Mouse (Mus musculus): ENCODE results near the gene Eps8. TPM values are rescaled to one million over a fixed set of nuclear protein-coding genes. Genes with fewer than 3 reads are reported as not detected.
A peak's percentile ranks its signal among the peaks of the same experiment; 100 is the strongest.

The Eps8 gene
- polyA plus RNA-seq, 1 experiment from 2014 or later: 45.1 TPM

- ATAC-seq (replicated peaks; ENCODE audit: low FRiP score, low read depth): no peak
- H3K9ac ChIP-seq (ENCODE audit: low read depth, low read length): no peak overlapping the region
- no peaks in the 10 kb centered on the region; the same call in 1 of the 2 replicates for H3K4me1 ChIP-seq (replicated peaks; ENCODE audit: insufficient read depth, low read length)
- no peaks in the 10 kb centered on the region for H3K36me3 ChIP-seq (ENCODE audit: insufficient read depth, low read length)
- no peak for TF ChIP-seq CTCF (IDR thresholded peaks at IDR 0.05; ENCODE audit: low read depth)
- H3K9me3 ChIP-seq (replicated peaks; ENCODE audit: low read length): no peaks in the 10 kb centered on the region
- no peak overlapping the region for H3K4me3 ChIP-seq (replicated peaks; ENCODE audit: low read depth, low read length)
- DNase-seq (ENCODE audit: low spot score): no peak
- no peak overlapping the region for H3K4me2 ChIP-seq (ENCODE audit: low read length)
- H3K27me3 ChIP-seq (ENCODE audit: insufficient read depth, low read length): no peaks in the 10 kb centered on the region
- WGBS: 64% methylated on average over 5 of the region's 5 CpGs
- H3K27ac ChIP-seq: no peak overlapping the region
Measured at GRCm38 (mm10) chr6:137644893-137645292, 9.8 kb downstream of the Eps8 start.

DNA sequence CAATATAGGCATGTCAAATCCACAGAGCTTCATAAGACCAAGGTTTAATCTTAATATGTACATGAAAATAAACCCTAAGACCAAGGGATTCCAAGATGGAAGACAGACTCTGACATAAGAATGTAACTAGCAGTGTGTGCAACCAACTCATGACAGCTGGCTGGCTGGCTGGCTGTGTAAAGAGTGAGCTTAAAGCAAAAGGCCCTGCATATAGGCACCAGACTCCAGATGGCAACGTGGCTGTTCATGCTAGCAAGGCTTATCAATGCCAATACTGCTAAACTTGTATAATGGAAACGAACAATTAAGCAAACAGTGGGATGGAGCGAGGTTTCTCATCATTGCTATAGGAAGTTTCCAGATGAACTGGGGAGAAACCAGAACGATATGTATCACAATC, 10.9 kb downstream of the Eps8 start:
- no peak for DNase-seq (ENCODE audit: low spot score)
- Histone ChIP-seq H3K4me2 (ENCODE audit: low read length) (no peak overlapping the region), H3K36me3 (ENCODE audit: insufficient read depth, low read length) (no peaks in the 10 kb centered on the region), H3K9ac (ENCODE audit: low read depth, low read length) (no peak overlapping the region), H3K27ac (no peak overlapping the region), H3K4me3 (replicated peaks; ENCODE audit: low read depth, low read length) (no peak overlapping the region), H3K4me1 (replicated peaks; ENCODE audit: insufficient read depth, low read length) (no peaks in the 10 kb centered on the region), H3K27me3 (ENCODE audit: insufficient read depth, low read length) (no peaks in the 10 kb centered on the region), H3K9me3 (replicated peaks; ENCODE audit: low read length) (no peaks in the 10 kb centered on the region)
- 83% methylated on average over 4 of the region's 4 CpGs for WGBS
- no peak for TF ChIP-seq CTCF (IDR thresholded peaks at IDR 0.05; ENCODE audit: low read depth)
- ATAC-seq (replicated peaks; ENCODE audit: low FRiP score, low read depth): no peak

GRCm38 (mm10) chr6:137641642-137642041, 13.0 kb downstream of the Eps8 start:
- H3K36me3 ChIP-seq (ENCODE audit: insufficient read depth, low read length): no peaks in the 10 kb centered on the region
- H3K27me3 ChIP-seq (ENCODE audit: insufficient read depth, low read length): no peaks in the 10 kb centered on the region
- no peak overlapping the region for H3K4me3 ChIP-seq (replicated peaks; ENCODE audit: low read depth, low read length)
- DNase-seq (ENCODE audit: low spot score) (no peak), ATAC-seq (replicated peaks; ENCODE audit: low FRiP score, low read depth) (no peak)
- H3K27ac ChIP-seq: no peak overlapping the region
- H3K9me3 ChIP-seq (replicated peaks; ENCODE audit: low read length): no peaks in the 10 kb centered on the region
- WGBS: 89% methylated on average over 1 of the region's 1 CpGs
- H3K9ac ChIP-seq (ENCODE audit: low read depth, low read length): no peak overlapping the region
- no peak for TF ChIP-seq CTCF (IDR thresholded peaks at IDR 0.05; ENCODE audit: low read depth)
- H3K4me1 ChIP-seq (replicated peaks; ENCODE audit: insufficient read depth, low read length): no peaks in the 10 kb centered on the region
- H3K4me2 ChIP-seq (ENCODE audit: low read length): no peak overlapping the region

- Histone ChIP-seq H3K36me3 (ENCODE audit: insufficient read depth, low read length) (no peaks in the 10 kb centered on the region), H3K9ac (ENCODE audit: low read depth, low read length) (no peak overlapping the region), H3K4me3 (replicated peaks; ENCODE audit: low read depth, low read length) (no peak overlapping the region), H3K27me3 (ENCODE audit: insufficient read depth, low read length) (no peaks in the 10 kb centered on the region), H3K9me3 (replicated peaks; ENCODE audit: low read length) (no peaks in the 10 kb centered on the region), H3K27ac (no peak overlapping the region), H3K4me2 (ENCODE audit: low read length) (no peak overlapping the region), H3K4me1 (replicated peaks; ENCODE audit: insufficient read depth, low read length) (no peaks in the 10 kb centered on the region)
- TF ChIP-seq CTCF (IDR thresholded peaks at IDR 0.05; ENCODE audit: low read depth): no peak
- no peak for ATAC-seq (replicated peaks; ENCODE audit: low FRiP score, low read depth)
- no peak for DNase-seq (ENCODE audit: low spot score)
- 81% methylated on average over 11 of the region's 11 CpGs for WGBS
Measured at GRCm38 (mm10) chr6:137638834-137639567, 15.7 kb downstream of the Eps8 start.

GRCm38 (mm10) chr6:137637443-137637842, 17.2 kb downstream of the Eps8 start:
- DNase-seq (ENCODE audit: low spot score) (no peak), ATAC-seq (replicated peaks; ENCODE audit: low FRiP score, low read depth) (no peak)
- H3K4me3 ChIP-seq (replicated peaks; ENCODE audit: low read depth, low read length): no peak overlapping the region
- no peaks in the 10 kb centered on the region for H3K9me3 ChIP-seq (replicated peaks; ENCODE audit: low read length)
- no peak overlapping the region for H3K27ac ChIP-seq
- H3K4me1 ChIP-seq (replicated peaks; ENCODE audit: insufficient read depth, low read length): no peaks in the 10 kb centered on the region
- no peak overlapping the region for H3K9ac ChIP-seq (ENCODE audit: low read depth, low read length)
- no peak for TF ChIP-seq CTCF (IDR thresholded peaks at IDR 0.05; ENCODE audit: low read depth)
- H3K36me3 ChIP-seq (ENCODE audit: insufficient read depth, low read length): no peaks in the 10 kb centered on the region
- H3K27me3 ChIP-seq (ENCODE audit: insufficient read depth, low read length): no peaks in the 10 kb centered on the region
- 68% methylated on average over 7 of the region's 7 CpGs for WGBS
- H3K4me2 ChIP-seq (ENCODE audit: low read length): no peak overlapping the region

DNA sequence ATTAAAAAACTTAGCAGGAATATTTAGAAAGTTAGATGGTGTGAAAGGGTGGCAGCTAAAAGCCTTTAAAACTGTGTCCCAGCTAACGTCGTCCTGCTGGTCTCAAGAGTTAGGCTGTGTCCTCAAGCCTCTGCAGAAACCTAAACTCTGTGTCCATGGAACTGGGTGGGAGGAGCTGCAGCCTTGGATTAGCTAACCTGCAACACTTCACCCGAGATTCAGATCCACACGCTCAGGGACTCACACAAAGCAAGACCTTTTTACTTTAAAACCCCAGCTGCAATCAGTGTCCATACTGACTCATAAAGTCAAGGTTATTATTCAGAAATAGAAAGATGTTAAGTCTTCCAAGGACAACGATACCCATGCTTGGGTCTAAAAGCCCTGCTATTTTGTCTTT, 18.5 kb downstream of the Eps8 start:
- no peaks in the 10 kb centered on the region for H3K9me3 ChIP-seq (replicated peaks; ENCODE audit: low read length)
- no peak for TF ChIP-seq CTCF (IDR thresholded peaks at IDR 0.05; ENCODE audit: low read depth)
- H3K36me3 ChIP-seq (ENCODE audit: insufficient read depth, low read length): no peaks in the 10 kb centered on the region
- no peak overlapping the region for H3K9ac ChIP-seq (ENCODE audit: low read depth, low read length)
- DNase-seq (ENCODE audit: low spot score) (no peak), ATAC-seq (replicated peaks; ENCODE audit: low FRiP score, low read depth) (no peak)
- H3K27ac ChIP-seq: no peak overlapping the region
- 71% methylated on average over 5 of the region's 5 CpGs for WGBS
- no peaks in the 10 kb centered on the region for H3K27me3 ChIP-seq (ENCODE audit: insufficient read depth, low read length)
- no peaks in the 10 kb centered on the region for H3K4me1 ChIP-seq (replicated peaks; ENCODE audit: insufficient read depth, low read length)
- H3K4me3 ChIP-seq (replicated peaks; ENCODE audit: low read depth, low read length): no peak overlapping the region
- no peak overlapping the region for H3K4me2 ChIP-seq (ENCODE audit: low read length)

DNA sequence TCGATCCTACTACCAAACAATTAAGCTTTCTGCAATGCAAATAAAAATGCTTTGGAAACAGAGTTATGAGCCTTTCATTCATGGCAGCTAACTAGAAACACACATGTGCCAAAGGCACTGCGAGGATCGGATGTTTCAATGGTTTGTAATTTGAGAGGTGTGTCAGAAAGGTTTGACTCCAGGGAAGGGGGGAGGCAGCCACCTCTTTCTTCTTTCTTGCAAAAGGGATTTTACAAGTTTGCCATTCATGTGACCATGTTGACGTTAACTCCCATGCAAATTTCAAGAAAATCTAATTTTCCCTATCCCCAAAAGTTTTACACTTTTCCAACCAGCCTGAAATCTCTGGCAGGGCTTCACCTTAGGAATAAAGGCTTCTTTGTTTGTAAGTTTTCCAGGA, 21.1 kb downstream of the Eps8 start:
- Histone ChIP-seq H3K9me3 (replicated peaks; ENCODE audit: low read length) (no peaks in the 10 kb centered on the region), H3K36me3 (ENCODE audit: insufficient read depth, low read length) (no peaks in the 10 kb centered on the region), H3K4me1 (replicated peaks; ENCODE audit: insufficient read depth, low read length) (no peaks in the 10 kb centered on the region), H3K4me3 (replicated peaks; ENCODE audit: low read depth, low read length) (no peak overlapping the region), H3K27me3 (ENCODE audit: insufficient read depth, low read length) (no peaks in the 10 kb centered on the region), H3K27ac (no peak overlapping the region), H3K4me2 (ENCODE audit: low read length) (no peak overlapping the region), H3K9ac (ENCODE audit: low read depth, low read length) (no peak overlapping the region)
- ATAC-seq (replicated peaks; ENCODE audit: low FRiP score, low read depth) (no peak), DNase-seq (ENCODE audit: low spot score) (peak; percentile 51)
- WGBS: 23% methylated on average over 4 of the region's 4 CpGs
- TF ChIP-seq CTCF (IDR thresholded peaks at IDR 0.05; ENCODE audit: low read depth): no peak
